Mouse (Mus musculus) megakaryocyte, embryonic 14.5 days (primary cell): Measurements from ENCODE around the gene Tmem143.

ENCODE experiments used
- FLI1 ChIP-seq: IDR thresholded peaks from 2 replicates; pipeline ENCODE4 v1.6.1; 2012; ENCODE audit warnings: low read length, inconsistent platforms, mixed read lengths
- GATA1 ChIP-seq: IDR thresholded peaks from 3 replicates; pipeline ENCODE4 v1.6.1; 2012; ENCODE audit warnings: mixed read lengths, low read length, inconsistent platforms, borderline replicate concordance

GRCm38 (mm10) chr7:45856950-45857901, 39.5 kb upstream of the Tmem143 start:
- TF ChIP-seq GATA1 (no peak), FLI1 (no peak)
